Mouse (Mus musculus) forebrain, embryonic 16.5 days (tissue): ENCODE measurements around the gene Slc39a9. TPM values are rescaled to one million over a fixed set of nuclear protein-coding genes. Genes with fewer than 3 reads are reported as not detected.

Source experiments
- ATAC-seq: fragments of 200-750 bp; cut with Nextera tagmentation; 2 replicates; pipeline ENCODE4 v1.8.0; 2017; ENCODE audit warnings: mild to moderate bottlenecking, moderate library complexity
- H3K27ac ChIP-seq: fragments of 300-500 bp; sonication (generic); 2 replicates; pipeline ENCODE4 v1.5.1; 2014; ENCODE audit warnings: low read length, control low read depth
- H3K27me3 ChIP-seq: fragments of 300-500 bp; sonication (generic); replicated peaks from 2 replicates; pipeline ENCODE4 v1.6.1; 2014; ENCODE audit warnings: low read length; ENCODE audit not compliant: control insufficient read depth, insufficient read depth
- H3K36me3 ChIP-seq: fragments of 300-500 bp; sonication (generic); 2 replicates; pipeline ENCODE4 v1.6.1; 2014; ENCODE audit not compliant: control insufficient read depth, insufficient read depth
- H3K4me1 ChIP-seq: fragments of 300-500 bp; sonication (generic); replicated peaks from 2 replicates; pipeline ENCODE4 v1.6.1; 2014; ENCODE audit warnings: low read length; ENCODE audit not compliant: control insufficient read depth, insufficient read depth
- H3K4me2 ChIP-seq: fragments of 300-500 bp; sonication (generic); 2 replicates; pipeline ENCODE4 v1.6.1; 2014; ENCODE audit warnings: mild to moderate bottlenecking, low read length, control low read depth
- H3K4me3 ChIP-seq: fragments of 300-500 bp; sonication (generic); replicated peaks from 2 replicates; pipeline ENCODE4 v1.5.1; 2014; ENCODE audit warnings: mild to moderate bottlenecking, low read length, control low read depth
- H3K9ac ChIP-seq: fragments of 300-500 bp; sonication (generic); replicated peaks from 2 replicates; pipeline ENCODE4 v1.6.1; 2014; ENCODE audit warnings: low read depth, low read length, control low read depth
- H3K9me3 ChIP-seq: fragments of 300-500 bp; sonication (generic); 2 replicates; pipeline ENCODE4 v1.6.1; 2016; ENCODE audit warnings: low read length; ENCODE audit not compliant: control insufficient read depth
- WGBS: fragments of 180-500 bp; shearing (Covaris S2); extraction: QIAGEN DNeasy Blood & Tissue Kit; methylation state at CpG from one replicate; pipeline ENCODE4 v1.1.7; 2014; 5-methylcytosine and 5-hydroxymethylcytosine counted together
- polyA plus RNA-seq: library from polyadenylated mRNA; unstranded; fragments of >200 nt; fragmentation: Nextera tagmentation; extraction: Ambion mirVana; gene quantifications from 2 replicates; pipeline ENCODE4 v1.2.1, GENCODE M21; 2015

Gene Slc39a9
- 29.1 and 30.6 TPM in 2 replicates for polyA plus RNA-seq

GRCm38 (mm10) chr12:80643693-80644505, at the start of gene Slc39a9, which contains the start of gene Erh:
Gene Slc39a9 (plus strand): TSS chr12:80643883.
Gene Erh (minus strand): TSS chr12:80644341.
- Histone ChIP-seq H3K4me3 (peak within 1 kb of the TSS; percentile 99), H3K4me2 (peak within 1 kb of the TSS; percentile 93), H3K9ac (peak within 1 kb of the TSS; percentile 98), H3K27ac (peak within 1 kb of the TSS; percentile 90), H3K36me3 (peaks cover 17% of the 10 kb centered on the region), H3K4me1 (peaks cover 41% of the 10 kb centered on the region), H3K9me3 (no peaks in the 10 kb centered on the region), H3K27me3 (no peaks in the 10 kb centered on the region)
- ATAC-seq = peak; percentile 97
- WGBS = under 1% methylated on average over 50 of the region's 50 CpGs

GRCm38 (mm10) chr12:80594141-80594540, 49.5 kb upstream of the Slc39a9 start:
- 95% methylated on average over 4 of the region's 4 CpGs for WGBS
- Histone ChIP-seq H3K9me3 (no peaks in the 10 kb centered on the region), H3K36me3 (peaks cover 3% of the 10 kb centered on the region; the same call in 1 of the 2 replicates)

GRCm38 (mm10) chr12:80594781-80595180, 48.9 kb upstream of the Slc39a9 start:
- Histone ChIP-seq H3K9me3 (no peaks in the 10 kb centered on the region), H3K4me2 (no peak overlapping the region), H3K27ac (no peak overlapping the region), H3K4me3 (no peak overlapping the region), H3K36me3 (peaks cover 3% of the 10 kb centered on the region; the same call in 1 of the 2 replicates), H3K4me1 (no peaks in the 10 kb centered on the region), H3K27me3 (no peaks in the 10 kb centered on the region), H3K9ac (no peak overlapping the region)
- 89% methylated on average over 4 of the region's 4 CpGs for WGBS
- ATAC-seq = no peak

More at GRCm38 (mm10) chr12:80594141-80594540, 49.5 kb upstream of the Slc39a9 start:
- no peak overlapping the region for H3K9ac ChIP-seq
- no peak overlapping the region for H3K27ac ChIP-seq
- no peaks in the 10 kb centered on the region for H3K4me1 ChIP-seq
- no peak overlapping the region for H3K4me3 ChIP-seq
- H3K4me2 ChIP-seq = no peak overlapping the region
- H3K27me3 ChIP-seq = no peaks in the 10 kb centered on the region
- ATAC-seq = no peak

DNA sequence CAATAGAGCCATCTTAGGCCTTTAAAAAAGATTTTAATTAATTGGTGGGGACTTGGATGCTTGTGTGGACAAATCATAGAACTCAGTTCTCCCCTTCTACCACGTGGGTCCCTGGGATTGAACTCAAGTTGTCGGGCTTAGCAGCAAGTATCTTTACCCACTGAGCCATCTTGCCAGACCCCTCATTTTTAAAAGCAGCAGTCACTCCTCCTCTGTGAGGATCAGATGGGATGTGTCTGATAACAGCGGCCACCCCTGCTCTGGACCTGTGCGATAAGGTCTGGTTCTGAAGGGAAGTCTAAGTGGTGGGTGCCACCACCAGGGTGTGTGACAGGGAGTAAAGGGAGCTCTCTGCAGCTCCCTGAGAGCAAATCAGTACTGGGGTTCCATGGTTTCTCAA, 48.1 kb upstream of the Slc39a9 start:
- H3K9ac ChIP-seq = no peak overlapping the region
- H3K27ac ChIP-seq = no peak overlapping the region
- no peak for ATAC-seq
- H3K9me3 ChIP-seq = no peaks in the 10 kb centered on the region
- H3K36me3 ChIP-seq = no peaks in the 10 kb centered on the region
- no peaks in the 10 kb centered on the region for H3K4me1 ChIP-seq
- H3K4me3 ChIP-seq = no peak overlapping the region
- WGBS = 95% methylated on average over 4 of the region's 4 CpGs
- H3K27me3 ChIP-seq = no peaks in the 10 kb centered on the region
- H3K4me2 ChIP-seq = no peak overlapping the region

DNA sequence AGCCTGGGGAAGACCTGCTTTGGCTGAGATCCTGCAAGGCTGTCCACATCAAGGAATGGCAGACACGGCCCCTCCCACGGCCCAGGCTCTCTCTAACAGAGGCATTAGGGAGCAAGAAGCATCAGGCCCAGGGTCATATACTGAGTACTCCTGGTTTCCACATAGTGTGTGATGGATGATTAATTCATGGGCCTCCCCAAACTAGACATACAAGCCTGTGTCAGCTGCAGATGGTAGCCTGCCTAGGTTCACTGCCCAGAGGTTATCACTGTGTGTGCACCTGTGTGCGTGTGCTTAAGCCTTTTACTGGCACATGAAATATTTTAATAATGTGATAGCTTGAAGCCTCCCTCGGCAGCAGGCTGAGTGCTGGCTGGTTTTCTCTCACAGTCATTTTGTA, 47.7 kb upstream of the Slc39a9 start:
- Histone ChIP-seq H3K9me3 (no peaks in the 10 kb centered on the region), H3K27ac (no peak overlapping the region), H3K36me3 (no peaks in the 10 kb centered on the region), H3K4me2 (no peak overlapping the region), H3K4me1 (no peaks in the 10 kb centered on the region), H3K9ac (no peak overlapping the region), H3K4me3 (no peak overlapping the region), H3K27me3 (no peaks in the 10 kb centered on the region)
- no peak for ATAC-seq
- WGBS = 87% methylated on average over 4 of the region's 4 CpGs

DNA sequence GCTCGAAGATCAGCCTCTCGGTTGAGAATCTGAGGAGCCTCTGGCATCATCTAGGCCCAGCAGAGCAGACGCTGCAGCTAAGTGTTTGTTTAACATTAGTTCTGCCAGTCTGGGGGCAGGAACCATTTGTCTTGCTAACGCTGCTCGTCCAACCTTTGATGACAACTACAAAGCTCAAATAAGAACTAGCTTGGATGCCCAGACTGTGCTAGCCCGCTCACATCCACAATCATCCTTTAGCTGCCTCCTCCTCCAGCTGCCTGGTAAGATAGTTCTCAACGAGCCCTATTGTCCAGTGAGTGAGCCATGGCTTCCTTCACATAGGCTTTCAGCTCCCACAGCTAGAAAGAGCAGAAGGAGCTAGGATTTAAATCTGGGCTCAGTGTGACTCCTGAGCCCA, 45.4 kb upstream of the Slc39a9 start:
- no peak overlapping the region for H3K9ac ChIP-seq
- no peak overlapping the region for H3K4me3 ChIP-seq
- H3K9me3 ChIP-seq = no peaks in the 10 kb centered on the region
- no peaks in the 10 kb centered on the region for H3K36me3 ChIP-seq
- H3K27ac ChIP-seq = peak overlapping the region; percentile 1
- H3K4me2 ChIP-seq = no peak overlapping the region
- no peaks in the 10 kb centered on the region for H3K27me3 ChIP-seq
- 35% methylated on average over 7 of the region's 7 CpGs for WGBS
- 0 out of 2 replicates have a peak, but pooled peaks have one; percentile 24 for ATAC-seq
- no peaks in the 10 kb centered on the region for H3K4me1 ChIP-seq

DNA sequence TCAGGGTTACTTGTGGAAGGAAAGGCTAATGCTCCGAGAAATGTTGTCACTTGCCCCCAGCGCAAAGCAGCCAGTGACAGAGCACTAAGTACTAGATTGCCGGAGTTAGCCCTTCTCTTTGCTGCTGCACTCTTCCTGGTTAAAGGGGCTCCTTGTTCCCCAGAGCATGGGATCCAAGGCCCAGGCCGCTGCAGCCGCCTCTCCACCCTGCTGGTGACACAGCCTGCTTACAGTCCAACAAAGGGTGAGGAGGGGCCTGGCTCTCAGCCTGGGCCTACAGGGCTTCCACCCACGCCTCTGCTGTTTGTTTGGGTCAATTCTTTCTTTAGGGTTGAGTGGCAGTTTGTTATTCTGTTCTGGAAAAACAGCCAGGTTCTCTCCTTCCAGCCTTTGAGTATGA, 44.9 kb upstream of the Slc39a9 start:
- Histone ChIP-seq H3K36me3 (no peaks in the 10 kb centered on the region), H3K4me1 (0 out of 2 replicates have a peak, but pooled peaks cover 3% of the 10 kb centered on the region), H3K9me3 (no peaks in the 10 kb centered on the region), H3K4me2 (no peak overlapping the region), H3K4me3 (no peak overlapping the region), H3K27me3 (no peaks in the 10 kb centered on the region), H3K27ac (peak overlapping the region; percentile 38), H3K9ac (no peak overlapping the region)
- 20% methylated on average over 6 of the region's 6 CpGs for WGBS
- ATAC-seq = peak; percentile 89

DNA sequence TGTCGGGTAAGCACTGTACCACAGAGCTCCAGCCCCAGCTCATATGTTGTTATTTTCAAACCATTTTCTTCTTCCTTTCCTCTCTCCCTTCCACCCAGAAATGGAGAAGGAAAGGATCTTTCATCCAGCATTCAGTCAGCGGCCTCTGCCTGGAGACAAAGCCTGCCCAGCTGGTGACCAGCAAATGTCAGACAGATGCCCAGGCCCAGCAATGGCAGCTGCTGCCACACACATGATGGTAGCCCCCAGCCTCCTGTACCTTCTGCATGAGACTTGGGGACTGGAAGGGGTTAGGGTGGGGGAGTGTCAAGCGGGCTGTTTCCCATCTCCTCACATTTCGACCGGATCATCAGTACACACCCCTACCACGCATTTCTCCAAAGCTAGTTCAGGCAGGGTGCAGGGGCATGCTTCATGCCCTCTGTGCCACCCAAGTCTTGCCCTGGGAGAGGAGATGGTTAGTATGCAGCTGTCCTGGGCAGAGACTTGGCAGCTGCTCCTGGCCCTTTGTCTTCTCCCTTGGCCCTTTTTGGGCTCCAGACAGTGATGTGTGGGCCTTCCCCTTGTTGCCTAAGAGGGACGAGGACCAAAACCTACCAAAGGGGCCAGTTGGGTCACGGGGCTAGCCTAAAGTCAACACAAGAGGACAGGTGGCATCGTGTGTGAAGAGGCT, 42.0 kb upstream of the Slc39a9 start:
- no peak overlapping the region for H3K4me2 ChIP-seq
- no peaks in the 10 kb centered on the region for H3K27me3 ChIP-seq
- H3K4me3 ChIP-seq = no peak overlapping the region
- no peak for ATAC-seq
- WGBS = 85% methylated on average over 9 of the region's 9 CpGs
- H3K9ac ChIP-seq = no peak overlapping the region
- H3K9me3 ChIP-seq = no peaks in the 10 kb centered on the region
- H3K4me1 ChIP-seq = 0 out of 2 replicates have a peak, but pooled peaks cover 11% of the 10 kb centered on the region
- H3K36me3 ChIP-seq = no peaks in the 10 kb centered on the region
- no peak overlapping the region for H3K27ac ChIP-seq

DNA sequence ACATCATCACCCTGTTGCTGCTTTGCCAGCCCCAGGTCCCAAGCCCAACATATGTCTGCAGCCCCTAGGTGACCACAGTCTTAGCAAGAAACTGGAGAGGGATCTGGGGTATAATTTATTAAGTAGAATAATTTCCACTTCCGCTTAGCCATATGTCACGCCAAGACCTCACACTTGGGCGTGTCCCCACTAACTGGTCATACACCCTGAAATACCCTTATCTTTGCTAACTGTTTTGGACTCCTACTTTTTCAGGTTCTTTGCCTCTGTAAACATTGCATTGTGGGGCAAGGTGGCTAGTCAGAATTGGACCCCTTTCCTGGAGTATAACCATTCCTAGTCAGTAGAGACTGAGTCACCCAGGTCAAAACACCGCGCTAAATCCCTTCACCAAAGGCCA, 41.3 kb upstream of the Slc39a9 start:
- H3K27ac ChIP-seq = no peak overlapping the region
- no peak for ATAC-seq
- H3K27me3 ChIP-seq = no peaks in the 10 kb centered on the region
- H3K4me3 ChIP-seq = no peak overlapping the region
- H3K9ac ChIP-seq = no peak overlapping the region
- 0 out of 2 replicates have a peak, but pooled peaks cover 11% of the 10 kb centered on the region for H3K4me1 ChIP-seq
- H3K4me2 ChIP-seq = no peak overlapping the region
- H3K9me3 ChIP-seq = no peaks in the 10 kb centered on the region
- WGBS = 95% methylated on average over 5 of the region's 5 CpGs
- H3K36me3 ChIP-seq = no peaks in the 10 kb centered on the region
